Mouse (Mus musculus) cerebellum, postnatal 10 days (tissue): ENCODE measurements around the gene Tatdn2.
"Not testable (repeated sequence)": the region's sequence is repeated elsewhere in the genome, so short reads cannot be mapped to it uniquely, and the experiment has no call there.

Experiments
- DNase-seq, 2 experiments: peaks; one replicate each; pipeline ENCODE4 v3.0.0; 2021; ENCODE audit warnings: mixed read lengths in 2 of 2

The Tatdn2 gene

GRCm38 (mm10) chr6:113672989-113673388 is 23.9 kb upstream of the Tatdn2 start:
- no peak for DNase-seq

GRCm38 (mm10) chr6:113675234-113675633 is 21.6 kb upstream of the Tatdn2 start:
- no peak for DNase-seq

GRCm38 (mm10) chr6:113675991-113676390 is 20.9 kb upstream of the Tatdn2 start:
- no peak for DNase-seq

GRCm38 (mm10) chr6:113677070-113677734 is 19.6 kb upstream of the Tatdn2 start:
- no peak for DNase-seq

- peak; percentile 40 to 55 for DNase-seq
Measured at GRCm38 (mm10) chr6:113678246-113679012, 18.4 kb upstream of the Tatdn2 start.

GRCm38 (mm10) chr6:113679993-113680566 is 16.8 kb upstream of the Tatdn2 start:
- no peak for DNase-seq

GRCm38 (mm10) chr6:113681271-113681670 is 15.6 kb upstream of the Tatdn2 start:
- DNase-seq, result peak; percentile 87 to 92

GRCm38 (mm10) chr6:113683081-113683825 is 13.6 kb upstream of the Tatdn2 start:
- DNase-seq, result no peak

GRCm38 (mm10) chr6:113686551-113687125 is 10.2 kb upstream of the Tatdn2 start:
- peak; percentile 61 to 83 for DNase-seq

- no peak for DNase-seq
Measured at GRCm38 (mm10) chr6:113690008-113690399, 6.8 kb upstream of the Tatdn2 start.

GRCm38 (mm10) chr6:113690400-113691083 is 6.3 kb upstream of the Tatdn2 start:
- DNase-seq, result peak in 1 of 2 experiments; percentile 26

GRCm38 (mm10) chr6:113691084-113691462 is 5.8 kb upstream of the Tatdn2 start:
- no peak for DNase-seq

- DNase-seq, result no peak
Measured at GRCm38 (mm10) chr6:113692661-113693133, 4.2 kb upstream of the Tatdn2 start.

GRCm38 (mm10) chr6:113693377-113693776 is 3.5 kb upstream of the Tatdn2 start:
- DNase-seq, result no peak

- no peak for DNase-seq
Measured at GRCm38 (mm10) chr6:113695203-113695602, 1.6 kb upstream of the Tatdn2 start.

- no peak for DNase-seq
Measured at GRCm38 (mm10) chr6:113695766-113696355, 989 bp upstream of the Tatdn2 start.

- peak; percentile 52 to 62 for DNase-seq
Measured at GRCm38 (mm10) chr6:113697222-113698205, 664 bp downstream of the Tatdn2 start.

- DNase-seq, result no peak
Measured at GRCm38 (mm10) chr6:113712718-113713117, 15.9 kb downstream of the Tatdn2 start.

- DNase-seq, result not testable (repeated sequence)
Measured at GRCm38 (mm10) chr6:113713389-113713788, 16.5 kb downstream of the Tatdn2 start.

- DNase-seq, result no peak
Measured at GRCm38 (mm10) chr6:113714276-113714675, 17.4 kb downstream of the Tatdn2 start.
